Mouse (Mus musculus): ENCODE results near the gene Bcdin3d. TPM values are rescaled to one million over a fixed set of nuclear protein-coding genes. Genes with fewer than 3 reads are reported as not detected.

Gene Bcdin3d
- polyA plus RNA-seq, 1 experiment from 2014 or later = 15.1 TPM

DNA sequence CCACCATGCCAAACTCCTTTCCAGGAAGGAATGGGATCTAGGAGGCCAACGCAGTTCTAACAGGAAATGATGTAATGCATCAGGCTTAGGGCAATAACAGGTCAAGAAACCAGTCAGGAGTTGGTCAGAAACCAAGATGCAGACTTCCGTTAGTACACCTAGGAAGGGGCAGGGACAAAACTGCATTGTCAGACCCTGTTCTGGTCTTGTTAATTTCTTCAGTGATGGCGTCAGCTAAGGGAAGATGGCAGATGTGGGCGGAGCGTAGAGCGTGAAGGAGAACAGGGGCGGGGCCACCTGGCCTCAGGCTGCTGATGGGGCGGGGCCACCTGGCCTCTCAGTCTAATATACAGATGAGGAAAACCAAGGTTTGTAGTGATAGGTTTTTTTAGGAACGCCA, 53.4 kb downstream of the Bcdin3d start:
- Histone ChIP-seq H3K4me2 (ENCODE audit: low read depth, low read length) (no peak overlapping the region), H3K36me3 (replicated peaks; ENCODE audit: control insufficient read depth, insufficient read depth, low read depth, low read length) (peaks cover 2% of the 10 kb centered on the region), H3K9me3 (replicated peaks; ENCODE audit: control insufficient read depth, low read length) (no peaks in the 10 kb centered on the region), H3K27ac (replicated peaks; ENCODE audit: low read depth, low read length) (peak overlapping the region; percentile 82), H3K4me3 (ENCODE audit: low read depth, low read length) (no peak overlapping the region), H3K27me3 (ENCODE audit: control insufficient read depth, insufficient read depth, low read length) (no peaks in the 10 kb centered on the region), H3K4me1 (ENCODE audit: control insufficient read depth, insufficient read depth, low read length) (0 out of 2 replicates have a peak, but pooled peaks cover 3% of the 10 kb centered on the region), H3K9ac (replicated peaks; ENCODE audit: low read length) (no peak overlapping the region)
- peak; percentile 8; the same call in 1 of the 2 replicates for ATAC-seq (replicated peaks; ENCODE audit: insufficient number of reproducible peaks, low FRiP score, low TSS enrichment, low read depth)
- 69% methylated on average over 9 of the region's 9 CpGs for WGBS
- DNase-seq (ENCODE audit: low spot score) = peak; percentile 57

DNA sequence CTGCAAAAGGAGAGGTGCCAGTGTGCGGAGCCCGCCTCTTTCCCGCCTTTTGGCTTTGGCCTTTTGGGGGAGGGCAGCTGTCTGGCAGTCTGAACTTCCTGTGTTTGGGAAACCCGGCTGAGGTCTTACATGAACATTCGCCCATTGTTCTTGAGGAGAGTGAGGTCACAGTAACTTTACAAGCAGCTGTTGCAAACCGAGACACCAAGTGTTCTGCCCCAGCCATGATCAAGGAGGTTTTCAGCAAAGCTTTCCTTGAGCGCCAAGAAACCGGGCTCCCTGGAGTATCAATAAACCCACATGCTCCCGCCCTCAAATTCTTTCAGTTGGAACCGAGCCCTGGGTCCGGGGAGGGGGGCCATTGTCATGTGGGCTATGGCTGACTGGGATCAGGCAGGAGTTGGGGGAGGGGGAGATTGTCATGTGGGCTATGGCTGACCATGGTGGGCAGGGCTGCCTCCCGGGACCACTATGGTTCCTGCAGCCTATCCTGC, 54.0 kb downstream of the Bcdin3d start:
- DNase-seq (ENCODE audit: low spot score) (peak; percentile 88), ATAC-seq (replicated peaks; ENCODE audit: insufficient number of reproducible peaks, low FRiP score, low TSS enrichment, low read depth) (peak; percentile 77)
- 7% methylated on average over 12 of the region's 12 CpGs for WGBS
- Histone ChIP-seq H3K9me3 (replicated peaks; ENCODE audit: control insufficient read depth, low read length) (no peaks in the 10 kb centered on the region), H3K4me1 (ENCODE audit: control insufficient read depth, insufficient read depth, low read length) (0 out of 2 replicates have a peak, but pooled peaks cover 3% of the 10 kb centered on the region), H3K36me3 (replicated peaks; ENCODE audit: control insufficient read depth, insufficient read depth, low read depth, low read length) (peaks cover 2% of the 10 kb centered on the region), H3K9ac (replicated peaks; ENCODE audit: low read length) (peak overlapping the region; percentile 25), H3K4me2 (ENCODE audit: low read depth, low read length) (no peak overlapping the region), H3K27ac (replicated peaks; ENCODE audit: low read depth, low read length) (peak overlapping the region; percentile 82), H3K27me3 (ENCODE audit: control insufficient read depth, insufficient read depth, low read length) (no peaks in the 10 kb centered on the region), H3K4me3 (ENCODE audit: low read depth, low read length) (no peak overlapping the region)

DNA sequence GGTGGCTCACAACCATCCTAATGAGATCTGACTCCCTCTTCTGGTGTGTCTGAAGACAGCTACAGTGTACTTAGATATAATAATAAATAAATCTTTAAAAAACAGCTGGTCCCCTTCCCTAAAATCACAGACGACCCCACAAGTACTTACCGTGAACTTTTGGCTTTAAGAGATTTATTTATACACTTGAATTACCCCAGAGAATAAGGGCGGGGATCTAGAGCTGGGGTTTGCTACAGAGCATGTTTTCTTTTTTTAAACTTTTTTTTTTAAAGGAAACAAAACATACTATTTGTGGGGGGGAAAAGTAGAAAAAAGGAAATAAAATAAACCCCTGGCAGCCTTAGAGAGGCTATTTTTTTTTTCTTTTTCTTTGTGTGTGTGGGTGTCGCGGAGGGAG, 54.4 kb downstream of the Bcdin3d start:
- H3K36me3 ChIP-seq (replicated peaks; ENCODE audit: control insufficient read depth, insufficient read depth, low read depth, low read length) = peaks cover 2% of the 10 kb centered on the region
- no peaks in the 10 kb centered on the region for H3K27me3 ChIP-seq (ENCODE audit: control insufficient read depth, insufficient read depth, low read length)
- H3K27ac ChIP-seq (replicated peaks; ENCODE audit: low read depth, low read length) = peak overlapping the region; percentile 82
- DNase-seq (ENCODE audit: low spot score) (peak; percentile 25), ATAC-seq (replicated peaks; ENCODE audit: insufficient number of reproducible peaks, low FRiP score, low TSS enrichment, low read depth) (no peak)
- 40% methylated on average over 4 of the region's 5 CpGs for WGBS
- H3K9me3 ChIP-seq (replicated peaks; ENCODE audit: control insufficient read depth, low read length) = no peaks in the 10 kb centered on the region
- H3K9ac ChIP-seq (replicated peaks; ENCODE audit: low read length) = peak overlapping the region; percentile 25
- 0 out of 2 replicates have a peak, but pooled peaks cover 3% of the 10 kb centered on the region for H3K4me1 ChIP-seq (ENCODE audit: control insufficient read depth, insufficient read depth, low read length)
- H3K4me2 ChIP-seq (ENCODE audit: low read depth, low read length) = no peak overlapping the region
- no peak overlapping the region for H3K4me3 ChIP-seq (ENCODE audit: low read depth, low read length)

Other genes starting within 250 kb of the Bcdin3d start
- 0.18 and 0.25 TPM in 2 replicates for gene Kcnh3, start 249.9 kb downstream of the Bcdin3d start, polyA plus RNA-seq (2014; fragmentation: Nextera tagmentation; extraction: Ambion mirVana)
- 161 and 172 TPM in 2 replicates for gene Mcrs1, start 222.8 kb downstream of the Bcdin3d start, polyA plus RNA-seq (2014; fragmentation: Nextera tagmentation; extraction: Ambion mirVana)
- gene Prpf40b, start 179.6 kb downstream of the Bcdin3d start, polyA plus RNA-seq (2014; fragmentation: Nextera tagmentation; extraction: Ambion mirVana) = 42.0 and 44.1 TPM in 2 replicates
- gene Fam186b, start 178.8 kb downstream of the Bcdin3d start, polyA plus RNA-seq (2014; fragmentation: Nextera tagmentation; extraction: Ambion mirVana) = 0.08 and 0.10 TPM in 2 replicates
- 17.1 and 17.6 TPM in 2 replicates for gene Fmnl3, start 104.2 kb downstream of the Bcdin3d start, polyA plus RNA-seq (2014; fragmentation: Nextera tagmentation; extraction: Ambion mirVana)
- 225 and 228 TPM in 2 replicates for gene Tmbim6, start 81.8 kb downstream of the Bcdin3d start, polyA plus RNA-seq (2014; fragmentation: Nextera tagmentation; extraction: Ambion mirVana)
- gene Nckap5l, start 17.0 kb downstream of the Bcdin3d start, polyA plus RNA-seq (2014; fragmentation: Nextera tagmentation; extraction: Ambion mirVana) = 9.0 and 9.7 TPM in 2 replicates
- 0.24 and 0.66 TPM in 2 replicates for gene Faim2, start 53.4 kb upstream of the Bcdin3d start, polyA plus RNA-seq (2014; fragmentation: Nextera tagmentation; extraction: Ambion mirVana)
- not detected in 2 replicates for gene Aqp2, start 104.3 kb upstream of the Bcdin3d start, polyA plus RNA-seq (2014; fragmentation: Nextera tagmentation; extraction: Ambion mirVana)
- gene Aqp5, start 116.1 kb upstream of the Bcdin3d start, polyA plus RNA-seq (2014; fragmentation: Nextera tagmentation; extraction: Ambion mirVana) = not detected in 2 replicates
- 0.26 TPM in 1 of 2 replicates, not detected in the other for gene Aqp6, start 126.7 kb upstream of the Bcdin3d start, polyA plus RNA-seq (2014; fragmentation: Nextera tagmentation; extraction: Ambion mirVana)
- gene Racgap1, start 176.9 kb upstream of the Bcdin3d start, polyA plus RNA-seq (2014; fragmentation: Nextera tagmentation; extraction: Ambion mirVana) = 147 and 152 TPM in 2 replicates
- 2.6 and 4.1 TPM in 2 replicates for gene Asic1, start 195.6 kb upstream of the Bcdin3d start, polyA plus RNA-seq (2014; fragmentation: Nextera tagmentation; extraction: Ambion mirVana)
- 66.8 and 81.1 TPM in 2 replicates for gene Smarcd1, start 227.4 kb upstream of the Bcdin3d start, polyA plus RNA-seq (2014; fragmentation: Nextera tagmentation; extraction: Ambion mirVana)
- gene Gm17349, start 230.8 kb upstream of the Bcdin3d start, polyA plus RNA-seq (2014; fragmentation: Nextera tagmentation; extraction: Ambion mirVana) = not detected in 2 replicates
- 0.10 and 0.18 TPM in 2 replicates for gene Gpd1, start 242.8 kb upstream of the Bcdin3d start, polyA plus RNA-seq (2014; fragmentation: Nextera tagmentation; extraction: Ambion mirVana)